Mouse (Mus musculus) ovary, adult 18-20 months (tissue): ENCODE results near the gene Spns2.

ENCODE experiments used
- DNase-seq: peaks from one replicate; pipeline ENCODE4 v3.0.0; 2022; ENCODE audit warnings: low spot score, mixed read lengths

Gene Spns2

GRCm38 (mm10) chr11:72500139-72500538, 10.4 kb upstream of the Spns2 start:
- DNase-seq, result no peak

GRCm38 (mm10) chr11:72497367-72497766, 7.7 kb upstream of the Spns2 start:
- no peak for DNase-seq

DNA sequence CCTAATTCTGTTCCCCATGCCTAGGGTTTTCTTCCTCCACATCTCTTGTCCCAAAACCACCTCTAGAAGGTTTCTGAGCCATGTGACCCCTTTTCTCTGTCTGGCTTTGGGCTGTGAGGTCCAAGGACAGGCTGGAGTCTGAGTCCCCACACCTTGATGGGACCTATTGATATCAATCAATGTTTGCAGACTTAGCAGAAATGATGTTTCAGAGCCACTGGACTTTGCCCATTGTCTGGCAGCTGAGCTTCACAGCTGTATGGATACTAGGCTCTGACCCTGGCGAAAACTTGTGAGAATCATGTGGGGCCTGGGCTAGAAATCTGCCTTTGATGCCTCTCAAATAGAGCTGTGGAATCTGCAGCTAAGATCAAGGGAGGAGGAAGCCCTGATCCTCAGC, 7.1 kb upstream of the Spns2 start:
- DNase-seq, result no peak

DNA sequence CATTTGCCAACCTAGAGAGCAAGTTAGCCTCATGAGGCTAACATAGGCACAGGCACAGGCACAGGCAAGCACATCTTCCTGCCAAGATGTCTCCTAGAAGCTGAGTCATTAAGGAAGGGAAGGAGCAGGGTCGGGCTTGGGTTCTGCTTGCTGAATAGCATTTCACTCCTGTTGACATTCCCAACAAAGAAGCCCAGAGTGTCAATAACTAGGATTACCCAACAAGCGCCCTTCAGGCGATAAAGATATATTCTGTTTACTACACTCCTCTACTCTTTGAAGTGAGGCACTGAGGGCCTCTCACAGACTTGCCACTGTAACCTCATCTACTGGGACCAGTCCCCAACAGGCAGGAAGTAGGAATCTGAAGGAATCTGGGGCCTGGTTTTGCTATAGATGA, 6.4 kb upstream of the Spns2 start:
- DNase-seq, result no peak

DNA sequence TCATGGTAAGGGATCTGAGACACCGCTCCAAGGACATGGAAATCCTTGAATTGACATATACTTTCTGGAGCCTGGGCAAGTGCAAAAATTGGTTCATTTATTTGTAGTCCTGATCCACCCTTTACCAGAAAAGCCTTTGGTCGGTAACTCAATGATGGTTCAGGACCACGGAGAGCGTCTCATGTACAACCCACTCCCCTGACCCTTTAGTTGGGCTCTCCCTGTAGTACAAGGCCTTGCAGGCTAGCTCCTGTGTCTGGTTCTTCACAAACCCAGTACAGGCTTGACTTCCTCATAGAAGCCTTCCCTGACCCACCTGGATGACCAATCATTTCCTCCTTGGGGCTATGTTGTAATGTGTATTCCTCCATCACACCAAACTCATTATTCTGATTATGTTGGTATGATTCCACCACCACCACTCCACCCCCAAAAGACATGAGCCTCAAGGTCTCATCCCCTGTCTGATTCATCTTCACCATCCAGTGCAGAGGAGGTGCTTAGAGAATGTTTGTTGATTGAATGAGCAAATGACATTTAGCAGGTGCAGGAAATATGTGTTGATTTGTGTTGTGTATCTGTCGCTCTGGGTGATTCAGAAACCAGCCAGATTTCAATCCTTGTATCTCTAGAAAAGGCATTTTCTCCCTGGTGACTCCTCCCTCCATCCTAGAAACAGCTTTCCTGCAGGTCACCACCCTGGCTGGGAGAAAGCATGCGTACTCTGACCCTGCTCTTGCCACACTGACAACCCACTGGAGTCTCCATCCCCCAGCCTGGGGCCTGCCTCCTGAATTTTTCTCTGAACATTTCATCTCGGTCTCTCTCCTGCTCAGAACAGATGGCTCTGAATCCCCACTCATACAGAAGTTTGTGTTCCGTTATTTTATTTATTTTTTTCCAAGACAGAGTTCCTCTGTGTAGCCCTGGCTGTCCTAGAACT, 4.6 kb upstream of the Spns2 start:
- DNase-seq, result no peak

DNA sequence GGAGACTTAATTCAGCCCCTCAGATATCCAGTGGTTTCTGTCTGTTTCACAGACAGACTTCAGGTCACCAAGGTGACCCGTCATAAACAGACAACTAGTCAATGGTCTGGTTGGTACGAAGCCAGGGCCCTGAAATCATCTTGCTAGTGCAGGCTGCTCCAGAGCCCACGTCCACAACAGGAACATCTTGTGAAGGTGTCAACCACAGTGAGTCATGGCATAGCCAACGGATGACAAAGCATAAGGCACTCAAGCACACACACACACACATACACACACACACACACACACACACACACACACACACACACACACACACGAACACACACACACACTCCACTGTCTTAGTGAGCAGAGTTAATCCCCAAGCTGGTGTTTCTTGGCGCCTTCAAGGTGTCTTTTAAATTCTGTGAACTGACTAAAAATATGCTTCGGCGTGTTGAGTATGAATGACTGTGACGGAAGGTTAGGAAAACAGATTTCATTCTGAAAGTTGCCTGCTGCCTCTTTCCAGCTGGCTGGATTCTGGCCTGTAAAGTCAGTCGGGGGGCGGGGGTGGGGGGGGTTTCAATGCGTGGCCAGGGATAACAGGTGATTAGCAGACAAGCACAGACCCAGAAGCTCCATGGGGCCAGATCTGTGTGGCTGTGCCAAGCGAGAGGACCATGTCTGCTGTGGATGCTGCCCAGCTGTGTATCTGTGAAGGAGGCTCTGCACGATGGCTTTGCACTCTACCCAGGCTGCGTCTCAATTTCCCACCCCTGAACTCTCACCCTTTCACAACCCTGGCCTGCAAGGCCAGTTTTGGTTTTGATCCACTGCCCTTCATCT, 1.6 kb upstream of the Spns2 start:
- no peak for DNase-seq

- DNase-seq, result no peak
Observed at GRCm38 (mm10) chr11:72489397-72489796, 307 bp downstream of the Spns2 start.

GRCm38 (mm10) chr11:72488753-72489271, 892 bp downstream of the Spns2 start:
- DNase-seq, result no peak

DNA sequence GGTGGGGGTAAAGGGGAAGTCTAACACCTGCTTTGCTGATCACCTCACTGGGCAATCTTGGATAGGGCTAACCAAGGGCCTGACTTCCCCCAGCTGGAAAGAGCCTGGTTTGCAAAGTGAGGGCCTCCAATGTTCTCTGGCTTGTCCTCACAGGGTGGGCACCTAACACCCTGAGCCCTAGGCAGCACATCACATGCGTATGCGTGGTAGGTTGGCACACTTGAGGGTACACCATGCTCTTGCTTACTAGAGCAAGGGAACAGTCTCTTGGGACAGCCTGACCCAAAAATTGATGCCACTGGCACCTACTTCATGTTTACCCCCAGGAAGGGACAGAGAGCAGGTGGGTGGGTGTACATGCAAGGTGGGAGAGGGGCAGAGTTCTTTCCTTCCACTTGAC, 2.0 kb downstream of the Spns2 start:
- no peak for DNase-seq

DNA sequence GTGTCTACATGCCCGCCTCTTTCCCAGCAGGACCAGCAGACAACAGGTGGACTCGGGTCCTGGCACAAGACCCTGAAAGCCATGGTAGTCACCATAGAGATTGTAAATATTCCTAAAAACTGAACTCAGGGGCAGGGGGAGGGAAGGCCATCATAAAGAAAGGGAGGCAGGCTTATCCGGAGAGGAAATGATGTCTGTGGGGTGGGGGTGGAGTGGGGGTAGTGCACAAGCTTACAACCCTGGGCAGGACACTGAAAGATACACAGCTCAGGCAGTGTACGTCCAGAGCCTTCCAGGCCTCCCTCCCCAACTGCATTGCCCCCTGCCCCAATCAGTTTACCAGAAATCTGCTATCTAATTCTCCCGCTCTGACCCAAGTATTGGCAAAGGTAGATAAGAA, 2.5 kb downstream of the Spns2 start:
- DNase-seq, result no peak

GRCm38 (mm10) chr11:72485960-72486359, 3.7 kb downstream of the Spns2 start:
- no peak for DNase-seq

GRCm38 (mm10) chr11:72485157-72485556, 4.5 kb downstream of the Spns2 start:
- DNase-seq, result no peak

DNA sequence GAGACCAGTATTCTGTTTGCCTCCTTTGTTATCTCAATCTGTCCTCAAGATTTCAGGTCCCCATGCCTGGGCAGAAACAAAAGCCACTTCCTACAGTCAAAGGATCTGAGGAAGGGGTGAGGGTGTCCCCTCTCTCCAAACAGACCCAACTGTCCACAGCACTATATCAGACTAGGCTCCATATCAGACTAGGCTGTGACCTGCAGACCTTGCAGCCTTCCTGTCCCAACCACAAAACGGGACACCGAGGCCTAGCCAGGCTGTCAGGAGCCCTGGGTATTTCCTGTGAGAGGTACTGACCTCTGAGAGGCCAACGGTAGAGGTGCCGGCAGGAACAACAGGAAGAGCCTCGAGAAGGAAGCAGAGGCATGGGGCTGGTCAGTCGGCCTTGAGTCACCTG, 5.2 kb downstream of the Spns2 start:
- no peak for DNase-seq

DNA sequence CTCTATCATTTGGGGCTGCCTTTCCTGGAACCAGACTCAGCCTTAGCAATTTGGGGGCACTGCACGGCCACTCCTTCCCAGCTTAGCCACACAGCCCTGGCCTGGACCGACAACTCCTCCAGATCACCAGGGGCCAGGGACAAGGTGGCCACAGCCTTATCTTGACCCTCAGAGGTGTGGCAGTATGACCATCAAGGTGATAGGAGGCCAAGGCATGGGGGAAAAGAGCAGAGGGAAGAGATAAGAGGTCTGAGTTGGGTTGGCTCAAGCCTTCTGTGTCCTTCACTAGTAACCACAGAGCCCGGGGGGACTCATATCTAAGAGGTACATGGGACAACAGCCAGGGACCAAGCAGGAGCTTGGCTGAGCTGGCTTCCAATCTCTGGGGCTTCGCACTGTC, 7.8 kb downstream of the Spns2 start:
- DNase-seq, result peak; percentile 45

DNA sequence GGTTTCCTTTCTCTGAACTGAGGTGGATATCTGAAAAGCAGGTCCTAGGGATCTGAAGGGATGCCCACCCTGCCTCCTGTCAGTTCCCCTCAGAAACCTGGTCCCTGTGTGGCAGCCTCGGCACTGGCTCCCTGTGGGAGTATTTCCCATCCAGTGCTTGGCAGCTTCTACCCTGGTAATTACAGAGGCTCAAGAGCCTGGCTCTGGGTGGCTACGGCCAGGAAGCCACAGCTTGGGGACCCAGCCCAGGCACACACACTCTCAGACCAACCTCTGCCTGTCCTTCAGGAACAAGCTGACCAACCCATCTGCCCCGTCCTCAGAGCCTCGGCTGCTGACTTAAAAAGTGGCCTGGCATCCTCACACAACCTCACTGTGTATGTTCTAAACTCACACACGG, 8.4 kb downstream of the Spns2 start:
- DNase-seq, result no peak

GRCm38 (mm10) chr11:72479499-72479898, 10.2 kb downstream of the Spns2 start:
- no peak for DNase-seq

DNA sequence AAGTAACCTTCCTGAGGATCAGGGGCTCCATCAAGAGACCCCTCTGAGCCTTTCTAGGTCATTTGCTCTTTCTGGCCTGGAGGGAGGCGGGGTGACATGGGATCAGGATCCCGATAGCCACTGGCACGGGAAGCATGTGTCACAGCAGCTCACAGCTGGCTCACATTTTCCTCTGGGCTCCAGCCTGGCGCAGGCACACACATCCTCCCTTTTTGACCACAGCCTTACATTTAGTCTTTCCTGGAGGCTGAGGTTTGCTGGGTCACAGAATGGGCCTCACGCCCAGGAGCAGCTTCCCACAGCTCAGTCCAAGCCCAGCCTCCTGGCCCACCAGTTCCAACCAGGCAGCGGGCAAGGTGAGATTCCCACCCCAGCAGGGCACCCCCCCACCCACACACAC, 11.5 kb downstream of the Spns2 start:
- no peak for DNase-seq

- no peak for DNase-seq
Observed at GRCm38 (mm10) chr11:72477653-72478052, 12.1 kb downstream of the Spns2 start.

DNA sequence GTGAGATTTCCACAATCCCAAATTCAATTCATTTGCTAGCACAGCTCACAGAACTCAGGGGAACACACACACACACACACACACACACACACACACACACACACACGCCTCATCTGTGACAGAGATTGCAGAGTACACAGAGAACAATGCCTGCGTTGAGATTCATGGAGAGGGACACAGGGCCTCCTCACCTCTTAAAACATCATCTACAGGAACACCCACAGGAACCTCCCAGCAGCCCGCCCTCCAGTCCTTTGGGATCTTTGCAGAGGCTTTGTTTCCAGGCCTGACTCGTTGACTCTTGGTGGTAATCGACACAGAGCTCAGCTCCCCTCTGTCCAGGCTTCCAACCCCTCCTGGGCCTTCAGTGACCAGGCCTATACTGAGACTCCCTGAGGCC, 12.5 kb downstream of the Spns2 start:
- no peak for DNase-seq

DNA sequence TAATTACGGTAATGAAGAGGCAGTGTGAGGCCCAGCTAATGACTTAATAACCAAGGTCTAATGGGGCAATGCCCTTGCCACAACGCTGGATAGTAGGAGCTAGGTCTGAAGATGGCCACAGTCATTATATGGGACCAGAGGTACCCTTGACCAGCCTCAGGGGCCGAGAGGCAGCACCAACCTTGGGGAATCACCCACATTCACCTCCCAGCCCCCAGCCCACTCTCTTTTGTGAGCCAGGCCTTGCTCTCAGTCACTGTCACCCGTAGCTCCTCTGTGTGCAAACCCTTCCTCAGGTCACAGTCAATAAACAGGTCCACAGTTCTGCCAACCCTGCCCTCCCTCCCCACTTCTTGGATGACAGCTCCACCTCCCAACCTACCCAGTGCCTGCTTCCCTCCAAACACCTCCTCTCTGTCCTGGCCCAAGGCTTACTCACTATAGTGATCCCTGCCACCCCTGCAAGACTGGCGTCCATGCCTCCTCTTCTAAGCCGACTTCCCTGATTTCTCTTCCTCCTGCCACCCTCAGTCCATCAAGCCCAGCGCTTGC, 13.6 kb downstream of the Spns2 start:
- DNase-seq, result no peak

DNA sequence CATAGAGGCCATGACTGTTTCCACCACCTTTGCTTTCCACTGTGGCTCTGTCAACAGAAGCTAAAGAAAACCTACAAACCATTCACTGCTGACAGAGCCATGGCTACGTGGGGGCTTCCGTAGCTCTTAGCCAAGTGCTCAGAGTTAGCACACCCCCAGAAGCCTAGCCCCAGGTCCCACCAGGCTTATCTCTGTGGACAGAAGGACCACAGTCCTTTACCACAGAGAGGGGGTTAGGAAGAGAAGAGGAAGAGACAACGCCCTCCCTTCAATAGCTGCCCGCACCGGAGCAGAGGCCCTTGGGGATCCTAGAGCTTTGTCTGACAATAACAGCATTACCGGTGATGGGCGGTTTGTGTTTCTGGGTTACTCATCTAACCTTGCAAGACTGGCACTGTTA, 14.3 kb downstream of the Spns2 start:
- no peak for DNase-seq

DNA sequence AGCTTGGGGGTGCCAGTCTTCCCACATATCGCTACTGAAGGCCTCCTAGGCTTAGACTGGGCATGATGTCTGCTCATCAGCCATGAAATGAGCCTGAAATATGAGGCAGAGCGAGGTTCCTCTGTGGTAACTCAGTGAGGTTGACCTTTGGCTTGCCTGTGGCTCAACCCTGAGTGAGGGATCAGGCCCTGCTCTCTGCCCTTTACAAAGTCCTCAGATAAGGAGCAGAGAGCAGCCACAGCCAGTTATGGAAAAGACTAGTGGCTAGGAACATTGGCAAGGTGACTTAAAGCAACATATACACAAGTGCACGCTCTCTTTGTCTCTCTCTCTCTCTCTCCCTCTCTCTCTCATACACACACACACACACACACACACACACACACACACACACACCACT, 14.8 kb downstream of the Spns2 start:
- DNase-seq, result no peak

GRCm38 (mm10) chr11:72473540-72473939, 16.2 kb downstream of the Spns2 start:
- DNase-seq, result no peak
